Mouse (Mus musculus): ENCODE data around the gene Txndc12.

DNA sequence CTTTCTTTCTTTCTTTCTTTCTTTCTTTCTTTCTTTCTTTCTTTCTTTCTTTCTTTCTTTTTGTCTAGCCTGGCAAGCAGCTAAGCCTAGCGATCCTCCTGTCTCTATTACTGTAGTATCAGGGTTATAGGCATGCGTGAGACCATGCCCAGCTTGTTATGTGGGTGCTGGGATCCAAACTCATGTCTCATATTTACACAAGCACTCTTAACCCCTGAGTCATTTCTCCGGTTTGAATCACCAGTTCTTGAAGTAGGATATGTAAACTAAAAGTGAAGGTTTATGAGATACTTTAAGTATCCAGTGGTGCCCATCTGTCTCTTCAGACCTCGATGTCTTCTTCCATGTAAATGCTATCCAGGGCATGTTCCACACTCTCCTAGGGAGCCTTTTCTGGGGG lies 53.1 kb downstream of the Txndc12 start:
- no peak for TF ChIP-seq GATA1 (IDR thresholded peaks at IDR 0.05; ENCODE audit: low read length)
- no peak for TF ChIP-seq TAL1 (IDR thresholded peaks at IDR 0.05; ENCODE audit: low read length)
